Comparison of ENCODE assay signal across 28 mouse cellular contexts in the genomic region with DNA sequence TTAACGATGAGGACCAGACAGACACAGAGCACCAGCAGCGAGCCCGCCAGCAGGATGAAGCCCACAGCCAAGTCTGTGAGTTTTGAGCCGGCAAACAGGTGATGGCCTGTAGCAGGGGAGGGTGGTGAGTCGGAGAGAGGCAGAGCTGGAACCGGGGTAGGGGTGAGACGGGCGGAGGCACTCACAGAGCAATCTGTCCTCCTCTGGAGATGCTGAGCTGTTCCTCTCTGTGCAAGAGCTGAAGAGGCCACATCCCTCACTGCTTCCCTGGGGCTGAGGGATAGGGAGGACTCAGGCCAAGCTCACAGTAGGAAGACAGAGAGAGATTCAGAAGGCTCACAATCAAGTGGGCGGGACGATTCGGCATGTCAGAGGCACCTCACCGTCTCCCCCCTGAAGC. TPM values are rescaled to one million over a fixed set of nuclear protein-coding genes. Genes with fewer than 3 reads are reported as not detected.
"Had no signal": no experiment of that assay in that cellular context is flagged by ENCODE, and none has a peak within 500 bp of the region (broad histone marks: within the 10 kb centered on the region; RNA-seq: fewer than 3 reads in every experiment).

No protein-coding gene starts in this region.

- H3K4me3 ChIP-seq: limb, embryonic 15.5 days; midbrain, embryonic 13.5 days had no signal

- H3K9me3 ChIP-seq: limb, embryonic 15.5 days; midbrain, embryonic 13.5 days had no signal

- H3K36me3 ChIP-seq: limb, embryonic 15.5 days; midbrain, embryonic 13.5 days had no signal

- H3K27ac ChIP-seq: limb, embryonic 15.5 days; liver, embryonic 14.5 days; macrophage; midbrain, embryonic 13.5 days; stomach, postnatal 0 days had no signal

- H3K4me2 ChIP-seq: limb, embryonic 15.5 days; liver, embryonic 11.5 days; lung, embryonic 14.5 days; midbrain, embryonic 13.5 days had no signal

- ATAC-seq: liver, postnatal 0 days; lung, postnatal 0 days; midbrain, embryonic 13.5 days had no signal

- H3K9ac ChIP-seq: limb, embryonic 15.5 days; liver, embryonic 14.5 days; liver, postnatal 0 days; lung, embryonic 14.5 days; midbrain, embryonic 13.5 days had no signal

- DNase-seq: kidney, adult 18-20 months; kidney, adult 9 months; kidney, postnatal 14 days; kidney, postnatal 4 days; layer of hippocampus, adult 9-11 months; liver, postnatal 0 days; lung, embryonic 14.5 days; right cerebral cortex, postnatal 4 days; thymus, adult 2 months; thymus, postnatal 14 days; thymus, postnatal 4 days had no signal

RNA-seq across cellular contexts. Expression of a gene that starts 3.1 kb away (rescaled TPM):
- total RNA-seq: layer of hippocampus, adult 18-20 months; layer of hippocampus, postnatal 25 days; left cerebral cortex, adult 18-20 months; left cerebral cortex, postnatal 25 days; megakaryocyte, adult 5-6 weeks; midbrain, postnatal 0 days had no signal
- polyA plus RNA-seq: limb, embryonic 11.5 days; limb, embryonic 15.5 days; liver, postnatal 0 days; lung, embryonic 14.5 days; lung, postnatal 0 days; macrophage; midbrain, embryonic 13.5 days; midbrain, postnatal 0 days; neural tube, embryonic 11.5 days; neural tube, embryonic 14.5 days had no signal

RNA-seq across cellular contexts. Expression of a gene that starts 5.5 kb away (rescaled TPM):
- total RNA-seq: layer of hippocampus, adult 18-20 months; layer of hippocampus, postnatal 25 days; left cerebral cortex, adult 18-20 months; left cerebral cortex, postnatal 25 days; megakaryocyte, adult 5-6 weeks had no signal
- polyA plus RNA-seq: limb, embryonic 11.5 days; liver, embryonic 14.5 days; liver, postnatal 0 days; lung, embryonic 14.5 days; macrophage; midbrain, embryonic 13.5 days; midbrain, postnatal 0 days; neural tube, embryonic 11.5 days; neural tube, embryonic 14.5 days; stomach, embryonic 14.5 days had no signal

RNA-seq across cellular contexts. Expression of a gene that starts 11.0 kb away (rescaled TPM):
- total RNA-seq: megakaryocyte, adult 5-6 weeks had no signal
- polyA plus RNA-seq: macrophage had no signal

RNA-seq across cellular contexts. Expression of a gene that starts 11.2 kb away (rescaled TPM):
- total RNA-seq: layer of hippocampus, adult 18-20 months; left cerebral cortex, adult 18-20 months; left cerebral cortex, postnatal 25 days; megakaryocyte, adult 5-6 weeks had no signal
- polyA plus RNA-seq: limb, embryonic 11.5 days; liver, embryonic 11.5 days; liver, embryonic 14.5 days; liver, postnatal 0 days; lung, embryonic 14.5 days; macrophage; midbrain, embryonic 13.5 days; neural tube, embryonic 11.5 days had no signal
